Mouse (Mus musculus): ENCODE data around the gene Pzp. TPM values are rescaled to one million over a fixed set of nuclear protein-coding genes. Genes with fewer than 3 reads are reported as not detected.

The Pzp gene
- 1.5 and 3.1 TPM in 2 replicates for polyA plus RNA-seq (2015; fragmentation: Nextera tagmentation; extraction: Ambion mirVana)

- no peaks in the 10 kb centered on the region for H3K9me3 ChIP-seq (ENCODE audit: control insufficient read depth, low read length)
- H3K9ac ChIP-seq (ENCODE audit: low read length), result no peak within 1 kb of the TSS
- no peak within 1 kb of the TSS for H3K27ac ChIP-seq (replicated peaks)
- no peak within 1 kb of the TSS for H3K4me3 ChIP-seq (ENCODE audit: low read depth, low read length)
- ATAC-seq (ENCODE audit: low FRiP score, low TSS enrichment) (no peak), DNase-seq (ENCODE audit: low spot score) (no peak)
- H3K4me1 ChIP-seq (replicated peaks; ENCODE audit: control insufficient read depth, insufficient read depth), result no peaks in the 10 kb centered on the region
- 68% methylated on average over 4 of the region's 4 CpGs for WGBS
- H3K36me3 ChIP-seq (ENCODE audit: control insufficient read depth, insufficient read depth, low read length), result no peaks in the 10 kb centered on the region
- H3K4me2 ChIP-seq (replicated peaks; ENCODE audit: low read depth), result no peak within 1 kb of the TSS
- no peak for TF ChIP-seq CTCF (IDR thresholded peaks at IDR 0.05; ENCODE audit: low read depth)
- no peak for TF ChIP-seq EP300 (optimal IDR thresholded peaks at IDR 0.05)
- no peaks in the 10 kb centered on the region for H3K27me3 ChIP-seq (ENCODE audit: control insufficient read depth, insufficient read depth, low read length)
These were observed at the start of gene Pzp for GRCm38 (mm10) chr6:128526601-128527000. Gene Pzp, minus strand, starts transcription at chr6:128526720.

GRCm38 (mm10) chr6:128566589-128566988 lies 40.1 kb upstream of the Pzp start:
- DNase-seq (ENCODE audit: low spot score) (no peak), ATAC-seq (ENCODE audit: low FRiP score, low TSS enrichment) (no peak)
- Histone ChIP-seq H3K4me3 (ENCODE audit: low read depth, low read length) (no peak overlapping the region), H3K36me3 (ENCODE audit: control insufficient read depth, insufficient read depth, low read length) (no peaks in the 10 kb centered on the region), H3K9me3 (ENCODE audit: control insufficient read depth, low read length) (no peaks in the 10 kb centered on the region), H3K9ac (ENCODE audit: low read length) (no peak overlapping the region), H3K27ac (replicated peaks) (no peak overlapping the region), H3K4me1 (replicated peaks; ENCODE audit: control insufficient read depth, insufficient read depth) (no peaks in the 10 kb centered on the region), H3K4me2 (replicated peaks; ENCODE audit: low read depth) (no peak overlapping the region), H3K27me3 (ENCODE audit: control insufficient read depth, insufficient read depth, low read length) (no peaks in the 10 kb centered on the region)
- TF ChIP-seq CTCF (IDR thresholded peaks at IDR 0.05; ENCODE audit: low read depth) (no peak), EP300 (optimal IDR thresholded peaks at IDR 0.05) (no peak)
- WGBS, result 91% methylated on average over 11 of the region's 11 CpGs

GRCm38 (mm10) chr6:128554049-128554448 lies 27.5 kb upstream of the Pzp start:
- no peak for TF ChIP-seq CTCF (IDR thresholded peaks at IDR 0.05; ENCODE audit: low read depth)
- TF ChIP-seq EP300 (optimal IDR thresholded peaks at IDR 0.05), result no peak
- Histone ChIP-seq H3K36me3 (ENCODE audit: control insufficient read depth, insufficient read depth, low read length) (no peaks in the 10 kb centered on the region), H3K4me2 (replicated peaks; ENCODE audit: low read depth) (no peak overlapping the region), H3K9me3 (ENCODE audit: control insufficient read depth, low read length) (no peaks in the 10 kb centered on the region), H3K4me1 (replicated peaks; ENCODE audit: control insufficient read depth, insufficient read depth) (no peaks in the 10 kb centered on the region), H3K9ac (ENCODE audit: low read length) (no peak overlapping the region), H3K4me3 (ENCODE audit: low read depth, low read length) (no peak overlapping the region), H3K27ac (replicated peaks) (no peak overlapping the region), H3K27me3 (ENCODE audit: control insufficient read depth, insufficient read depth, low read length) (no peaks in the 10 kb centered on the region)
- no peak for DNase-seq (ENCODE audit: low spot score)
- 77% methylated on average over 7 of the region's 7 CpGs for WGBS
- ATAC-seq (ENCODE audit: low FRiP score, low TSS enrichment), result no peak

- ATAC-seq (ENCODE audit: low FRiP score, low TSS enrichment), result peak; percentile 94
These were observed 23.2 kb upstream of the Pzp start for GRCm38 (mm10) chr6:128549463-128550452.

GRCm38 (mm10) chr6:128548532-128548931 lies 22.0 kb upstream of the Pzp start:
- Histone ChIP-seq H3K27me3 (ENCODE audit: control insufficient read depth, insufficient read depth, low read length) (no peaks in the 10 kb centered on the region), H3K9me3 (ENCODE audit: control insufficient read depth, low read length) (no peaks in the 10 kb centered on the region), H3K4me1 (replicated peaks; ENCODE audit: control insufficient read depth, insufficient read depth) (no peaks in the 10 kb centered on the region), H3K4me3 (ENCODE audit: low read depth, low read length) (no peak overlapping the region), H3K4me2 (replicated peaks; ENCODE audit: low read depth) (no peak overlapping the region), H3K9ac (ENCODE audit: low read length) (no peak overlapping the region), H3K27ac (replicated peaks) (peak overlapping the region; percentile 71), H3K36me3 (ENCODE audit: control insufficient read depth, insufficient read depth, low read length) (no peaks in the 10 kb centered on the region)
- 65% methylated on average over 10 of the region's 10 CpGs for WGBS
- DNase-seq (ENCODE audit: low spot score) (peak; percentile 47), ATAC-seq (ENCODE audit: low FRiP score, low TSS enrichment) (peak; percentile 82)
- TF ChIP-seq CTCF (IDR thresholded peaks at IDR 0.05; ENCODE audit: low read depth) (no peak), EP300 (optimal IDR thresholded peaks at IDR 0.05) (no peak)

More at GRCm38 (mm10) chr6:128549463-128550452, 23.2 kb upstream of the Pzp start:
- no peak overlapping the region for H3K4me3 ChIP-seq (ENCODE audit: low read depth, low read length)
- DNase-seq (ENCODE audit: low spot score), result peak; percentile 62
- peak overlapping the region; percentile 71 for H3K27ac ChIP-seq (replicated peaks)
- no peaks in the 10 kb centered on the region for H3K9me3 ChIP-seq (ENCODE audit: control insufficient read depth, low read length)
- no peaks in the 10 kb centered on the region for H3K4me1 ChIP-seq (replicated peaks; ENCODE audit: control insufficient read depth, insufficient read depth)
- 53% methylated on average over 15 of the region's 15 CpGs for WGBS
- TF ChIP-seq CTCF (IDR thresholded peaks at IDR 0.05; ENCODE audit: low read depth) (no peak), EP300 (optimal IDR thresholded peaks at IDR 0.05) (no peak)
- no peaks in the 10 kb centered on the region for H3K27me3 ChIP-seq (ENCODE audit: control insufficient read depth, insufficient read depth, low read length)
- H3K4me2 ChIP-seq (replicated peaks; ENCODE audit: low read depth), result 0 out of 2 replicates have a peak overlapping the region, but pooled peaks have one; percentile 8
- no peak overlapping the region for H3K9ac ChIP-seq (ENCODE audit: low read length)
- H3K36me3 ChIP-seq (ENCODE audit: control insufficient read depth, insufficient read depth, low read length), result no peaks in the 10 kb centered on the region

- 83% methylated on average over 4 of the region's 4 CpGs for WGBS
- no peak overlapping the region for H3K27ac ChIP-seq (replicated peaks)
These were observed 18.9 kb upstream of the Pzp start for GRCm38 (mm10) chr6:128545402-128545801.

More at GRCm38 (mm10) chr6:128545402-128545801, 18.9 kb upstream of the Pzp start:
- Histone ChIP-seq H3K9ac (ENCODE audit: low read length) (no peak overlapping the region), H3K4me2 (replicated peaks; ENCODE audit: low read depth) (no peak overlapping the region), H3K36me3 (ENCODE audit: control insufficient read depth, insufficient read depth, low read length) (no peaks in the 10 kb centered on the region), H3K27me3 (ENCODE audit: control insufficient read depth, insufficient read depth, low read length) (no peaks in the 10 kb centered on the region), H3K4me1 (replicated peaks; ENCODE audit: control insufficient read depth, insufficient read depth) (no peaks in the 10 kb centered on the region), H3K9me3 (ENCODE audit: control insufficient read depth, low read length) (no peaks in the 10 kb centered on the region), H3K4me3 (ENCODE audit: low read depth, low read length) (no peak overlapping the region)
- no peak for ATAC-seq (ENCODE audit: low FRiP score, low TSS enrichment)
- no peak for DNase-seq (ENCODE audit: low spot score)
- TF ChIP-seq EP300 (optimal IDR thresholded peaks at IDR 0.05) (no peak), CTCF (IDR thresholded peaks at IDR 0.05; ENCODE audit: low read depth) (no peak)

Measured in stomach, postnatal 0 days (tissue).